Mouse (Mus musculus) kidney, embryonic 15.5 days (tissue): ENCODE measurements around the gene Slc15a2. TPM values are rescaled to one million over a fixed set of nuclear protein-coding genes. Genes with fewer than 3 reads are reported as not detected.

ENCODE experiments used
- ATAC-seq: fragments of 200-750 bp; cut with Nextera tagmentation; replicated peaks from 2 replicates; pipeline ENCODE4 v1.8.0; 2017; ENCODE audit warnings: moderate TSS enrichment; ENCODE audit not compliant: low FRiP score
- H3K27ac ChIP-seq: fragments of 300-500 bp; sonication (generic); 2 replicates; pipeline ENCODE4 v1.5.1; 2015; ENCODE audit warnings: mild to moderate bottlenecking, inconsistent platforms
- H3K27me3 ChIP-seq: fragments of 300-500 bp; sonication (generic); 2 replicates; pipeline ENCODE4 v1.6.1; 2015; ENCODE audit warnings: inconsistent platforms
- H3K36me3 ChIP-seq: fragments of 300-500 bp; sonication (generic); 2 replicates; pipeline ENCODE4 v1.6.1; 2015; ENCODE audit warnings: inconsistent platforms
- H3K4me1 ChIP-seq: fragments of 300-500 bp; sonication (generic); 2 replicates; pipeline ENCODE4 v1.6.1; 2015; ENCODE audit warnings: inconsistent platforms
- H3K4me2 ChIP-seq: fragments of 300-500 bp; sonication (generic); 2 replicates; pipeline ENCODE4 v1.6.1; 2015; ENCODE audit warnings: moderate library complexity, mild to moderate bottlenecking, inconsistent platforms
- H3K4me3 ChIP-seq: fragments of 300-500 bp; sonication (generic); replicated peaks from 2 replicates; pipeline ENCODE4 v1.5.1; 2015; ENCODE audit warnings: mild to moderate bottlenecking, inconsistent platforms
- H3K9ac ChIP-seq: fragments of 300-500 bp; sonication (generic); 2 replicates; pipeline ENCODE4 v1.6.1; 2015; ENCODE audit warnings: mild to moderate bottlenecking, inconsistent platforms
- H3K9me3 ChIP-seq: fragments of 300-500 bp; sonication (generic); replicated peaks from 2 replicates; pipeline ENCODE4 v1.6.1; 2016; ENCODE audit warnings: inconsistent platforms
- WGBS: fragments of 180-500 bp; shearing (Covaris S2); methylation state at CpG from one replicate; pipeline ENCODE4 v1.1.7; 2015; ENCODE audit warnings: mixed read lengths; 5-methylcytosine and 5-hydroxymethylcytosine counted together
- polyA plus RNA-seq: library from polyadenylated mRNA; unstranded; fragments of >200 nt; fragmentation: Nextera tagmentation; extraction: Ambion mirVana; gene quantifications from 2 replicates; pipeline ENCODE4 v1.2.1, GENCODE M21; 2015

Gene Slc15a2
- polyA plus RNA-seq, 1 experiment from 2014 or later = 18.9 TPM

GRCm38 (mm10) chr16:36802361-36802760 is 17.6 kb upstream of the Slc15a2 start:
- no peak overlapping the region for H3K4me3 ChIP-seq
- no peaks in the 10 kb centered on the region for H3K9me3 ChIP-seq
- WGBS = 86% methylated on average over 3 of the region's 3 CpGs
- H3K4me1 ChIP-seq = no peaks in the 10 kb centered on the region
- H3K4me2 ChIP-seq = no peak overlapping the region
- no peak for ATAC-seq
- no peak overlapping the region for H3K9ac ChIP-seq
- no peak overlapping the region for H3K27ac ChIP-seq
- H3K27me3 ChIP-seq = no peaks in the 10 kb centered on the region
- no peaks in the 10 kb centered on the region for H3K36me3 ChIP-seq

DNA sequence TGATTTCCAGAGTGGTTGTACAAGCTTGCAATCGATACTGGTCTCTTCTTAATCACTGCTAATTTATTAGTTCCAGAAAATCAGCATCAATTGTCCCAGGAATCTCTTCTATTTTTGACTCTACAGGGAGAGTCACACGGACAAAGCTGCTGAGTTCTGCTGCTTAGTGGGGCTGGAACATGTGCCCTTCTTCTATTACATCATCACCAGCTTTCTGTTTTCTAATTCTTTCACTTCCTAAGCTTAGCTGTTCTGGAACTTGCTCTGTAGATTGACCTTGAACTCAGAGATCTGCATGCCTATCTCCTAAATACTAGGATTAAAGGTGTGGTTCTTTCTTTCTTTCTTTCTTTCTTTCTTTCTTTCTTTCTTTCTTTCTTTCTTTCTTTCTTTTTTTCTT is 13.6 kb upstream of the Slc15a2 start:
- no peaks in the 10 kb centered on the region for H3K4me1 ChIP-seq
- WGBS = 77% methylated on average over 2 of the region's 2 CpGs
- no peak overlapping the region for H3K4me3 ChIP-seq
- no peak overlapping the region for H3K27ac ChIP-seq
- H3K4me2 ChIP-seq = no peak overlapping the region
- ATAC-seq = no peak
- no peaks in the 10 kb centered on the region for H3K9me3 ChIP-seq
- no peaks in the 10 kb centered on the region for H3K27me3 ChIP-seq
- H3K36me3 ChIP-seq = no peaks in the 10 kb centered on the region
- no peak overlapping the region for H3K9ac ChIP-seq

DNA sequence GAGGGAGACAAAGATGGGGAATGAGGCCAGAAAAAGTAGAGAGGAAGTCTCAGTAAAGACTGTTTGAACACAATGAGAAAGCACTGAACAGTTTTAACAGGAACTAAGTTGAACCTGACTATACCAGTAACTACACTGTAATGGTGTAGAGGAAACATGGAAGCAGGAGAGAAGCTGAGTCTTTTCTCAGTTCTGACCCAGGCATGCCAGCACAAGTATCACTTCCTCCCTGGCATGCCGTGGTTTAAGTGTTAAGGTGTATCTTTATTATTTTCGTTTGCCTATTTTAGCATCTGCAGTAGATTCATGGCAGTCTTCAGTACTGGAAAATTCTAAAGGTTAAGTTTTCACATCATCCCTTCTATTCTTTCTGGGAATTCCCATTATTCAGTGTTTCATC is 10.2 kb upstream of the Slc15a2 start:
- Histone ChIP-seq H3K4me3 (no peak overlapping the region), H3K27me3 (no peaks in the 10 kb centered on the region), H3K4me1 (no peaks in the 10 kb centered on the region), H3K9me3 (no peaks in the 10 kb centered on the region), H3K36me3 (no peaks in the 10 kb centered on the region), H3K4me2 (no peak overlapping the region), H3K9ac (no peak overlapping the region), H3K27ac (no peak overlapping the region)
- no peak for ATAC-seq
- 82% methylated on average over 2 of the region's 2 CpGs for WGBS

- ATAC-seq = no peak
- 82% methylated on average over 4 of the region's 4 CpGs for WGBS
- Histone ChIP-seq H3K9me3 (no peaks in the 10 kb centered on the region), H3K4me2 (no peak overlapping the region), H3K4me3 (no peak overlapping the region), H3K9ac (no peak overlapping the region), H3K27ac (no peak overlapping the region), H3K27me3 (no peaks in the 10 kb centered on the region), H3K36me3 (no peaks in the 10 kb centered on the region), H3K4me1 (no peaks in the 10 kb centered on the region)
Measured at GRCm38 (mm10) chr16:36790166-36790565, 5.4 kb upstream of the Slc15a2 start.

- no peak overlapping the region for H3K4me2 ChIP-seq
- H3K9me3 ChIP-seq = no peaks in the 10 kb centered on the region
- H3K4me3 ChIP-seq = no peak overlapping the region
- no peak overlapping the region for H3K9ac ChIP-seq
- no peak for ATAC-seq
- H3K27me3 ChIP-seq = no peaks in the 10 kb centered on the region
- no peaks in the 10 kb centered on the region for H3K36me3 ChIP-seq
- H3K4me1 ChIP-seq = no peaks in the 10 kb centered on the region
- WGBS = 74% methylated on average over 7 of the region's 7 CpGs
- no peak overlapping the region for H3K27ac ChIP-seq
Measured at GRCm38 (mm10) chr16:36786466-36786865, 1.7 kb upstream of the Slc15a2 start.

DNA sequence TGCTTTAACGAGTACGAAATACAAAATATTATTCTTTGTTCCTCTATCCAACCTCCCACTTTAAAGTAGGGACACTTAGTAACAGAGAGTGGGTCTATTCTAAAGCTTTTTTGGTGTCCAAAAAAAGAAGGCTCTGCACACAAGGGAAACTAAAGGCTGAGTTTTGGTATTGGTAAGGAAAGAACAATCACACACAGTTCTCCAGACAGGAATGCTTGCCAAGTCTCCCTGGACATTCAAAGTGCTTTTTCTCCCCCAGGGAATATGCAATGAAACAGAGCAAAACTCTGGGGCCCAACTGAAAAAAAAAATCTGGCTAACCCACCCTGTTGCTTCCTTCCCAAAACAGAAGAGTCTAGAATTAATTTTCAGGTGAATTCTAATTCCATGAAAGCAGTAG is 616 bp downstream of the Slc15a2 start:
- no peak for ATAC-seq
- no peak overlapping the region for H3K27ac ChIP-seq
- 87% methylated on average over 2 of the region's 2 CpGs for WGBS
- H3K36me3 ChIP-seq = no peaks in the 10 kb centered on the region
- H3K27me3 ChIP-seq = no peaks in the 10 kb centered on the region
- H3K9ac ChIP-seq = no peak overlapping the region
- H3K4me2 ChIP-seq = peak overlapping the region; percentile 30; the same call in 1 of the 2 replicates
- no peaks in the 10 kb centered on the region for H3K9me3 ChIP-seq
- no peaks in the 10 kb centered on the region for H3K4me1 ChIP-seq
- peak overlapping the region; percentile 26 for H3K4me3 ChIP-seq

DNA sequence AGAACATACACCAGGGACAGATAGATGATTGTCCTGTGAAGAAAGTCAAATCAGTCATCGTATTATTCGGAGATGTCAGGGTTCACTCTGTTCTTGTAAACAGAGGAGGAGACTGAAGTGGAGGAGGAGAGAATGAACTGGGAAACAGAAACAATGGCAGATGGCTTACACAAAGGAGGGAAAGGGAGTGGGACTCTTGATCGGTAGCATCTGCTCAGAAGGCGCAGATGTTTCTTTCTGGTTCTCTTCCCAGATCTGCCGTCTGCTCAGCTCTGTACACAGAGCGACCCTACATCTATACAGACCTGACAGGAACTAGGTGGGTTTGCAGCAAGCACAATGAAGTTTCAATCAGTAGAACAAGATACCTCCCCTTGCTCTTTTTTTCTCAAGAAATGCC is 9.1 kb downstream of the Slc15a2 start:
- H3K4me2 ChIP-seq = no peak overlapping the region
- H3K27me3 ChIP-seq = no peaks in the 10 kb centered on the region
- H3K36me3 ChIP-seq = no peaks in the 10 kb centered on the region
- no peak overlapping the region for H3K4me3 ChIP-seq
- WGBS = 79% methylated on average over 6 of the region's 6 CpGs
- H3K9ac ChIP-seq = no peak overlapping the region
- H3K27ac ChIP-seq = no peak overlapping the region
- no peak for ATAC-seq
- H3K4me1 ChIP-seq = no peaks in the 10 kb centered on the region
- no peaks in the 10 kb centered on the region for H3K9me3 ChIP-seq

DNA sequence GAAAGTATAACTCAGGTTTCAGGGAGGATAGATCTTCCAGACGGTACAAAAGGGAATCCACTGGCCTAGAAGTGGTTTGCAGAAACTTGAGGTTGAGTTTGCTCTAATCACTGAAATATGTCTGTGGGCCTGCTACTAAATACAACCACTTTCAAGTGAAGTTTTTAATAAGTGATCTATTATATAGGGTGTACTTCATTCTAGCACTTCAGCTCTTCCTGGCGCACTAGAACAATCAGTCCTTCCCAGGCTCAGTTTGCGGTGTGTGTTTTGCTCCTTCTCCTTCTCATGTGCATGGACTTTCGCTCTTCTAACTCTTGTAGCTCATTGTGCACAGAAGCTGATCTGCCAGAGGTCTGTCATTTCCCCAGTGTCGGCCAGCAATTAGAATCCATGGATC is 11.8 kb downstream of the Slc15a2 start:
- Histone ChIP-seq H3K4me3 (no peak overlapping the region), H3K9ac (no peak overlapping the region), H3K27me3 (no peaks in the 10 kb centered on the region), H3K27ac (no peak overlapping the region), H3K4me1 (no peaks in the 10 kb centered on the region), H3K4me2 (no peak overlapping the region), H3K36me3 (no peaks in the 10 kb centered on the region), H3K9me3 (no peaks in the 10 kb centered on the region)
- ATAC-seq = no peak
- WGBS = 82% methylated on average over 5 of the region's 5 CpGs

GRCm38 (mm10) chr16:36771703-36772102 is 13.1 kb downstream of the Slc15a2 start:
- no peak overlapping the region for H3K27ac ChIP-seq
- H3K9ac ChIP-seq = no peak overlapping the region
- no peak for ATAC-seq
- H3K36me3 ChIP-seq = no peaks in the 10 kb centered on the region
- no peak overlapping the region for H3K4me3 ChIP-seq
- no peaks in the 10 kb centered on the region for H3K27me3 ChIP-seq
- H3K4me1 ChIP-seq = no peaks in the 10 kb centered on the region
- WGBS = 93% methylated on average over 3 of the region's 3 CpGs
- no peaks in the 10 kb centered on the region for H3K9me3 ChIP-seq
- no peak overlapping the region for H3K4me2 ChIP-seq

DNA sequence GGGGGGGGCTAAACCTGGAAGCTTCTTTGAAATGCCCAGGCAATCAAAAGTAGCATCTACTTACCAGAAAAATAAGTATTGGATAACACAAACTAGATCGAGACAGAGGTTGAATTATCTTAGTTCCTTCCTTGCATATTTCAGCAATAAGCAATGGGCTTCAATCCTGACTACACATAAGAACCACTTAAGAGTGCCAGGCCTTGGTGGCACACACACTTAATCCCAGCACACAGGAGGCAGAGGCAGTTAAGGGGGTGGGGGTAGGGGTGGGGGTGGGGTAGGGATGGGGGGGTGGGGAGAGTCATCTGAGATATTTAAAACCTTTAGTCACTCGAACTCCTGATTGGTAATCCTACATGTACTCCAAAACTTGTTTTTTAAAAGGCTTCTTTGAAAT is 13.5 kb downstream of the Slc15a2 start:
- Histone ChIP-seq H3K27me3 (no peaks in the 10 kb centered on the region), H3K4me2 (no peak overlapping the region), H3K27ac (no peak overlapping the region)

GRCm38 (mm10) chr16:36770830-36771229 is 13.9 kb downstream of the Slc15a2 start:
- Histone ChIP-seq H3K36me3 (no peaks in the 10 kb centered on the region), H3K4me1 (no peaks in the 10 kb centered on the region), H3K27ac (no peak overlapping the region), H3K4me3 (no peak overlapping the region), H3K27me3 (no peaks in the 10 kb centered on the region), H3K9me3 (no peaks in the 10 kb centered on the region), H3K4me2 (no peak overlapping the region), H3K9ac (no peak overlapping the region)
- whole genome bisulfite sequencing = 56% methylated on average over 4 of the region's 4 CpGs
- ATAC-seq = no peak

More for the DNA sequence above, 13.5 kb downstream of the Slc15a2 start:
- Histone ChIP-seq H3K9ac (no peak overlapping the region), H3K4me1 (no peaks in the 10 kb centered on the region), H3K36me3 (no peaks in the 10 kb centered on the region), H3K4me3 (no peak overlapping the region), H3K9me3 (no peaks in the 10 kb centered on the region)
- WGBS = 79% methylated on average over 2 of the region's 2 CpGs
- no peak for ATAC-seq

DNA sequence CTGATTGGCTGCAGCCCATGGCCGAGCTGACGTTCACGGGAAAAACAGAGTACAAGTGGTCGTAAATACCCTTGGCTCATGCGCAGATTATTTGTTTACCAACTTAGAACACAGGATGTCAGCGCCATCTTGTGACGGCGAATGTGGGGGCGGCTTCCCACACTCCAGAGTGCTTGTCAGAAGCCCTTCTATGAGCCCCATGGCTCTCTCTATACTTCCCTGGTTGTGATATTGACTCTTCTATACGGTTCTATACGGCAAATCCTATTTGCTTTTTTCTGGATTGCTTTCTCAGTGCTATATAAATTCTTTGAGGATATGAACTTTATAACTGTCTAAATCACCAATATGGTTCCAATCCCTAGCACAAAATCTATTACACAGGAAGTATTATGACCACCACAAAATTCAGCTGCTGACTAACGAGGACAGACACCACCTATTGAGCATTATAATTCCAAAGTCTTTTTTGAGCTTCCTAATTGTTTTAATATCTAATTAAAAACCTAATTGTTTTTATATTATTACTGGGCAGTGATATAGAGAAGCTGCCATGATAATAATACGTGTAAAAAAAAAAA is 14.5 kb downstream of the Slc15a2 start:
- H3K27ac ChIP-seq = no peak overlapping the region
- WGBS = 74% methylated on average over 9 of the region's 13 CpGs

GRCm38 (mm10) chr16:36751979-36752378 is 32.8 kb downstream of the Slc15a2 start:
- Histone ChIP-seq H3K9ac (no peak overlapping the region), H3K4me1 (no peaks in the 10 kb centered on the region), H3K4me2 (no peak overlapping the region), H3K27ac (no peak overlapping the region), H3K4me3 (no peak overlapping the region), H3K36me3 (no peaks in the 10 kb centered on the region), H3K27me3 (no peaks in the 10 kb centered on the region), H3K9me3 (no peaks in the 10 kb centered on the region)
- 88% methylated on average over 3 of the region's 3 CpGs for WGBS
- ATAC-seq = no peak

More for the DNA sequence above, 14.5 kb downstream of the Slc15a2 start:
- Histone ChIP-seq H3K9me3 (no peaks in the 10 kb centered on the region), H3K36me3 (no peaks in the 10 kb centered on the region), H3K9ac (no peak overlapping the region), H3K4me2 (no peak overlapping the region), H3K4me1 (no peaks in the 10 kb centered on the region), H3K27me3 (no peaks in the 10 kb centered on the region), H3K4me3 (no peak overlapping the region)
- ATAC-seq = no peak
